Mouse (Mus musculus): ENCODE results near the gene Ercc1. TPM values are rescaled to one million over a fixed set of nuclear protein-coding genes. Genes with fewer than 3 reads are reported as not detected.
A peak's percentile ranks its signal among the peaks of the same experiment; 100 is the strongest.

Ercc1 gene
- polyA plus RNA-seq, 1 experiment from 2014 or later = 94.5 TPM

DNA sequence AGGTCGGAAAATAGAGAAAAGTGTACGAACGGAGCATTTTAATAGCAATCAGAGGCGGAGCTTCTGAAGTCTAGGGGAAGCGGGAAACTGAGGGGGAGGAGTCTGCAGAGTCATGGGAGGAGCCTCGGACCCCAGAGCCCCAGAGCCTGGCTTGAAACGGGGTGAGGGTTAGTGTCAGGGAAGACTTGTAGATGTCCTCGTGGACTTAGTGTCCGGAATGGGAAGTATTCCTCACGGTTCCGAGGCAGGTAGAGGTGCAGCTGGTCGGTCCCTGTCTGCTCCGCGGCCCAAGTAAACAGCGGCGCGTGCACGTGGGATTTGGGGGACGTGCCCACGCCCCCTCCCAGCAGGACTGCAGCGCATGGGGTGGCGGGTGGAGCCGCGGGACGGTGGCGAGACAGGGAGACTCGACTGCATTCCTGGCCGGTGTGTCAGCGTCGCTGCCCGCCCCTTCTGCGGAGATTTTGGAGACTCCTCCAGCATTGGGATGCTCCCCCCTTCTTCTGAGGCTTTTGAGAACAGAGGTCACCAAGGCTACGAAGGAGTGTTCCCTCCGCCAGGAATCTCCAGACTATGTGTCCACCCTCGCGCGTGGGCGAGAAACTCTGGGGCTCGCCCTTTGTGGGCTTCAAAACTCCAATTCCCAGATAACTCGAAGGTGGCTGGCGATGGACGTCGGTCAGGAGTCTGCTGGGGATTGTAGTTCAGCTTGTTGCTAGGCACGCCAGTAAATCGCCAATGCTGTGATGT is 15.5 kb downstream of the Ercc1 start:
- H3K9me3 ChIP-seq = no peaks in the 10 kb centered on the region
- peaks cover 24% of the 10 kb centered on the region for H3K36me3 ChIP-seq
- H3K27me3 ChIP-seq = peaks cover 15% of the 10 kb centered on the region
- peaks cover 28% of the 10 kb centered on the region for H3K4me1 ChIP-seq
- 0 out of 2 replicates have a peak, but pooled peaks have one; percentile 22 for ATAC-seq (ENCODE audit: insufficient number of reproducible peaks, insufficient read depth, low FRiP score, low TSS enrichment)
- under 1% methylated on average over 45 of the region's 45 CpGs for WGBS
- peak overlapping the region; percentile 51 for H3K9ac ChIP-seq
- H3K4me3 ChIP-seq = peak overlapping the region; percentile 68
- H3K27ac ChIP-seq = no peak overlapping the region
- H3K4me2 ChIP-seq (replicated peaks) = peak overlapping the region; percentile 89

GRCm38 (mm10) chr7:19360944-19361343 is 16.4 kb downstream of the Ercc1 start:
- Histone ChIP-seq H3K9ac (peak overlapping the region; percentile 54), H3K27me3 (peaks cover 15% of the 10 kb centered on the region), H3K4me2 (replicated peaks) (peak overlapping the region; percentile 89), H3K4me1 (peaks cover 28% of the 10 kb centered on the region), H3K27ac (no peak overlapping the region), H3K36me3 (peaks cover 19% of the 10 kb centered on the region), H3K4me3 (peak overlapping the region; percentile 68), H3K9me3 (no peaks in the 10 kb centered on the region)
- under 1% methylated on average over 27 of the region's 27 CpGs for WGBS
- ATAC-seq (ENCODE audit: insufficient number of reproducible peaks, insufficient read depth, low FRiP score, low TSS enrichment) = peak; percentile 58

- Histone ChIP-seq H3K4me2 (replicated peaks) (peak overlapping the region; percentile 89), H3K27me3 (peaks cover 15% of the 10 kb centered on the region), H3K4me1 (peaks cover 28% of the 10 kb centered on the region), H3K36me3 (peaks cover 13% of the 10 kb centered on the region), H3K4me3 (peak overlapping the region; percentile 68), H3K9ac (peak overlapping the region; percentile 54), H3K27ac (no peak overlapping the region), H3K9me3 (no peaks in the 10 kb centered on the region)
- WGBS = 13% methylated on average over 16 of the region's 16 CpGs
- ATAC-seq (ENCODE audit: insufficient number of reproducible peaks, insufficient read depth, low FRiP score, low TSS enrichment) = no peak
Observed at GRCm38 (mm10) chr7:19361720-19362119, 17.1 kb downstream of the Ercc1 start.

DNA sequence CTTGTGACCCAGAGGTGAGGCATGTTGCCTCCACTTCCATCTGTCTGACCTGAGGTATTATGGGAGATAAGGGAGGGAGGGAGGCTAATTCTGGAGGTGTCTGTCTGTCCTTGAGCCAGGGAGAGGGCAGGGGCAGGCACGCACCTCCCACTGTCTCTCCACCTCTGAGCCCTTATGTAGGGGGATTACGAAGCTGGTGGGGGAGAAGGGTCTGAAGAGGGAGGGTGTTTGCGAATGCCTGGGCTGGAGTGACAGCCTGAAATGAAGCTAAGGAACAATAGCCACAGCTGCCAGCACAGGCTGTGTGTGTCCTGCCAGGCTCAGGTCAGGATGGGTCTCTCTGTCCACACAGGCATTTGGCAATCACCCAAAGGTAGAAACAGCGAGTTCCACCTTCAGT is 17.7 kb downstream of the Ercc1 start:
- Histone ChIP-seq H3K9me3 (no peaks in the 10 kb centered on the region), H3K4me1 (peaks cover 28% of the 10 kb centered on the region), H3K27me3 (peaks cover 15% of the 10 kb centered on the region), H3K4me3 (no peak overlapping the region), H3K27ac (no peak overlapping the region), H3K36me3 (peaks cover 8% of the 10 kb centered on the region), H3K4me2 (replicated peaks) (peak overlapping the region; percentile 89), H3K9ac (no peak overlapping the region)
- WGBS = 37% methylated on average over 4 of the region's 4 CpGs
- no peak for ATAC-seq (ENCODE audit: insufficient number of reproducible peaks, insufficient read depth, low FRiP score, low TSS enrichment)

GRCm38 (mm10) chr7:19363881-19364280 is 19.3 kb downstream of the Ercc1 start:
- Histone ChIP-seq H3K4me3 (no peak overlapping the region), H3K9me3 (no peaks in the 10 kb centered on the region), H3K27ac (no peak overlapping the region), H3K27me3 (peaks cover 21% of the 10 kb centered on the region), H3K36me3 (no peaks in the 10 kb centered on the region), H3K9ac (no peak overlapping the region), H3K4me2 (replicated peaks) (no peak overlapping the region), H3K4me1 (peaks cover 12% of the 10 kb centered on the region)
- ATAC-seq (ENCODE audit: insufficient number of reproducible peaks, insufficient read depth, low FRiP score, low TSS enrichment) = peak; percentile 11; the same call in 1 of the 2 replicates
- 1% methylated on average over 18 of the region's 18 CpGs for WGBS

DNA sequence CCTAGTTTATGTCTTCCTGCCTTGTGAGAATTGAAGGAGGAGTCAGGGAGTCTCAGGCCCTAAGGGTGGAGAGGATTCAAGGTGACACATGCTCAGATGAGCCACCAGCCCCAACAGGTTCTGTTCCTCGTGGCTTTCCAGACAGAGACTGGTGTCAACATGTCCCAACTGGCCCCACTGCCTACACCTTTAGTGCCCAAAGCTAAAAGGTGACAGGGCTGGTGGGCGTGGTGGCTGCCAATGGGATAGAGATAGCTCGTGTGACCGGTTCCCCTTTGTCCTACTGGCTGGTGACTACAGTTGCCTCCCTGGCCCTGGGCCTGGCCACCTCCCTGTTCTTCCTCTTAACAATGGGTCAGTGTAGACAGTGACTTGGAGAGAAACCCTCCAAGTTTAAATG is 20.8 kb downstream of the Ercc1 start:
- no peaks in the 10 kb centered on the region for H3K36me3 ChIP-seq
- no peaks in the 10 kb centered on the region for H3K9me3 ChIP-seq
- ATAC-seq (ENCODE audit: insufficient number of reproducible peaks, insufficient read depth, low FRiP score, low TSS enrichment) = no peak
- H3K4me3 ChIP-seq = no peak overlapping the region
- H3K27ac ChIP-seq = no peak overlapping the region
- 72% methylated on average over 4 of the region's 4 CpGs for WGBS
- H3K4me2 ChIP-seq (replicated peaks) = no peak overlapping the region
- H3K9ac ChIP-seq = no peak overlapping the region
- peaks cover 32% of the 10 kb centered on the region for H3K27me3 ChIP-seq
- H3K4me1 ChIP-seq = peaks cover 16% of the 10 kb centered on the region

DNA sequence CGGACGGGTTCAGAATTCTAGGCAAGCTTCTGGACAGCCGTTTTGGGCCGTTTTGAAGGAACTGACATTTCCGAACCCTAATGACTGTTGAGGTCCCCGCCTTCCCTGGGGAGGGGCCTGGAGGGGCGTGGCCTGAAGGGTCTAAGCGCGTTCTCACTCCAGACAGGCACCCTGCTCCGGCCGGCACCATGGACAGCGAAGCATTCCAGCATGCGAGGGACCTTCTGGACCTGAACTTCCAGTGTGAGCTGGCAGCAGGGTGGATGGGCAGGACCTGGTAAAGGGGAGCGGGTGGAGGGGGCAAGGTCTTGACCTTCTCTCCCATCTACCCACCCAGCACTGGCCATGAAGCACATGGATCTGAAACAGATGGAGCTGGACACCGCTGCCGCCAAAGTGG is 23.8 kb downstream of the Ercc1 start:
- no peak overlapping the region for H3K27ac ChIP-seq
- 19% methylated on average over 16 of the region's 16 CpGs for WGBS
- H3K4me3 ChIP-seq = no peak overlapping the region

DNA sequence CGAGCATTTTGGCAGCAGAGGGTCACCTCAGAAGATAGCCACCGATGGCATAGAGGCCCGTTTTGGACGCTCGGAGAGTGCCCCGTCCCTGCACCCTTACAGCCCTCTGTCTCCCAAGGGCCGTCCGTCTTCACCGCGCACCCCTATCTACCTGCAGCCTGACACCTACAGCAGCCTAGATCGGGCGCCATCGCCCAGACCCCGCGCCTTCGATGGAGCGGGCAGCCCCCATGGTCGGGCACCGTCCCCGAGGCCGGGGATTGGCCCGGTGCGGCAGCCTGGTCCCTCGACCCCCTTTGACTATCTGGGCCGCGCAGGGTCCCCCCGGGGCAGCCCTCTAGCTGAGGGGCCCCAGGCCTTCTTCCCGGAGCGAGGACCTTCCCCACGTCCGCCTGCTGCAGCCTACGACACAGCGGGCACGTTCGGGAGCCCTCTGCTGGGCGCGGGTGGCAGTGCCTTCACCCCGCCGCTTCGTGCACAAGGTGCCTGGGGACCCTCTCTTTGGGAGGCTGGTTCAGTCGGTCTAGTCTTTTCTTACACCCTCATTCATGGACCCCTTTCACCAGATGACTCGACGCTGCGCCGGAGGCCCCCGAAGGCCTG is 25.3 kb downstream of the Ercc1 start:
- Histone ChIP-seq H3K27ac (no peak overlapping the region), H3K36me3 (no peaks in the 10 kb centered on the region), H3K27me3 (peaks cover 18% of the 10 kb centered on the region), H3K4me2 (replicated peaks) (peak overlapping the region; percentile 71), H3K4me3 (peak overlapping the region; percentile 39), H3K9ac (peak overlapping the region; percentile 34; the same call in 1 of the 2 replicates), H3K9me3 (no peaks in the 10 kb centered on the region), H3K4me1 (0 out of 2 replicates have a peak, but pooled peaks cover 5% of the 10 kb centered on the region)
- peak; percentile 7; the same call in 1 of the 2 replicates for ATAC-seq (ENCODE audit: insufficient number of reproducible peaks, insufficient read depth, low FRiP score, low TSS enrichment)
- WGBS = 10% methylated on average over 46 of the region's 46 CpGs

More for the DNA sequence above, 23.8 kb downstream of the Ercc1 start:
- Histone ChIP-seq H3K27me3 (peaks cover 20% of the 10 kb centered on the region), H3K36me3 (no peaks in the 10 kb centered on the region), H3K9ac (no peak overlapping the region), H3K4me1 (0 out of 2 replicates have a peak, but pooled peaks cover 5% of the 10 kb centered on the region), H3K4me2 (replicated peaks) (no peak overlapping the region), H3K9me3 (no peaks in the 10 kb centered on the region)
- no peak for ATAC-seq (ENCODE audit: insufficient number of reproducible peaks, insufficient read depth, low FRiP score, low TSS enrichment)

- WGBS = 86% methylated on average over 2 of the region's 2 CpGs
- Histone ChIP-seq H3K4me3 (no peak overlapping the region), H3K4me2 (replicated peaks) (no peak overlapping the region), H3K36me3 (no peaks in the 10 kb centered on the region), H3K27me3 (peaks cover 17% of the 10 kb centered on the region), H3K9ac (no peak overlapping the region), H3K27ac (no peak overlapping the region), H3K9me3 (no peaks in the 10 kb centered on the region), H3K4me1 (0 out of 2 replicates have a peak, but pooled peaks cover 5% of the 10 kb centered on the region)
- no peak for ATAC-seq (ENCODE audit: insufficient number of reproducible peaks, insufficient read depth, low FRiP score, low TSS enrichment)
Observed at GRCm38 (mm10) chr7:19373367-19373766, 28.8 kb downstream of the Ercc1 start.

GRCm38 (mm10) chr7:19375368-19375767 is 30.8 kb downstream of the Ercc1 start:
- Histone ChIP-seq H3K9ac (0 out of 2 replicates have a peak overlapping the region, but pooled peaks have one; percentile 16), H3K9me3 (no peaks in the 10 kb centered on the region), H3K36me3 (no peaks in the 10 kb centered on the region), H3K27ac (no peak overlapping the region), H3K4me2 (replicated peaks) (no peak overlapping the region), H3K4me1 (no peaks in the 10 kb centered on the region), H3K27me3 (no peaks in the 10 kb centered on the region; the same call in 1 of the 2 replicates), H3K4me3 (no peak overlapping the region)
- WGBS = 74% methylated on average over 18 of the region's 18 CpGs
- ATAC-seq (ENCODE audit: insufficient number of reproducible peaks, insufficient read depth, low FRiP score, low TSS enrichment) = no peak

DNA sequence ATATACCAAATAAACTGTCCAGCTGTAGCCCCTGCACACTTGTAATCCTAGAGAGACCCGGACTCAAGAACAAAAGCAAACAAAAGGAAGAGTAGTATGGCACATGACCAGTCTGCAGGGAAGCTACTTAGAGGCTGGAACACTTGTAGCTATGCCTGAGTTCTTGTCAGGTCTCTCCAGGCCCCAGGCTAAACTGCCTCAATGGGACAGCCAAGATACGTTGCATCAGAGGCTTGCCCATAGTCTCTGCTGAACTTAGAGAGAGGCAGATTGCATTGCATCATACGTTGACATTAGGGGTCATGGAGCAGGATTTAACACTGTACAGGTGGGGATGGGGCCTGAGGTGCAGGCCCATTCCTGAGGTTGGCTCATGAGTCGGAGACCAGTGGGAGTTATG is 31.4 kb downstream of the Ercc1 start:
- Histone ChIP-seq H3K27me3 (no peaks in the 10 kb centered on the region), H3K4me3 (no peak overlapping the region), H3K36me3 (no peaks in the 10 kb centered on the region), H3K4me2 (replicated peaks) (no peak overlapping the region), H3K9me3 (no peaks in the 10 kb centered on the region), H3K4me1 (no peaks in the 10 kb centered on the region), H3K9ac (no peak overlapping the region), H3K27ac (no peak overlapping the region)
- 86% methylated on average over 4 of the region's 4 CpGs for WGBS
- ATAC-seq (ENCODE audit: insufficient number of reproducible peaks, insufficient read depth, low FRiP score, low TSS enrichment) = no peak

- no peak overlapping the region for H3K27ac ChIP-seq
- no peaks in the 10 kb centered on the region for H3K27me3 ChIP-seq
- no peak for ATAC-seq (ENCODE audit: insufficient number of reproducible peaks, insufficient read depth, low FRiP score, low TSS enrichment)
- no peak overlapping the region for H3K4me2 ChIP-seq (replicated peaks)
- WGBS = 80% methylated on average over 8 of the region's 8 CpGs
- H3K36me3 ChIP-seq = no peaks in the 10 kb centered on the region
- H3K9me3 ChIP-seq = no peaks in the 10 kb centered on the region
- H3K9ac ChIP-seq = no peak overlapping the region
- H3K4me1 ChIP-seq = peaks cover 6% of the 10 kb centered on the region
- no peak overlapping the region for H3K4me3 ChIP-seq
Observed at GRCm38 (mm10) chr7:19378049-19378448, 33.5 kb downstream of the Ercc1 start.
